Comparison of ENCODE assay signal across 19 mouse cellular contexts in the genomic region with DNA sequence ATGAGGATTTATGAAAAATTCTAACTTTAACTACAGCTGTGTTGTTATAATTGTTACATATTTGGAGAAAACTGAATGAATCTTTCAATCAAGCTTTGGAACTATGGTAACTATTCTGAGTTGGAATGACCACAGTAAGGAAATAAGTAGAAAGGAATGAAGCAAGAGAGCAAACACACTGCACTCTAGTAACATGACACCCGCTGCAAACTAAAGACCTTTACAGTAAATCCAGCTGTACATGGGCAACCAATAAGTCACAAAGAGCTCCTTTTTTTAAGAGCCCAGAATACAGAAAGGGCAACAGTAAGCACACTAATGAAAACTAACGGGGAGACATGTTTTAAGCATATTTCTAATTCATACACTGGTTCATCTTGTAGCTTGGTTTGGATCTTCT.
DNase-seq lines count a peak whose midpoint lies in the region; ATAC-seq and TF ChIP-seq lines count a peak whose summit lies in the region.
"Had no signal": no experiment of that assay in that cellular context is flagged by ENCODE, and none has a peak within 500 bp of the region (broad histone marks: within the 10 kb centered on the region; RNA-seq: fewer than 3 reads in every experiment).

No protein-coding gene starts in this region.

- H3K79me2 ChIP-seq in C2C12 (ENCODE audit: control insufficient read depth, insufficient read depth): peaks cover 43% of the 10 kb centered on the region

- WGBS in lung, embryonic 14.5 days: 48% methylated on average over 2 of the region's 2 CpGs

- H3K27ac ChIP-seq in lung, embryonic 14.5 days (ENCODE audit: low read depth): no peak overlapping the region
- H3K27ac ChIP-seq in embryonic fibroblast, embryonic 13.5 days (ENCODE audit: insufficient read depth, low read length): peak overlapping the region; percentile 98
- H3K27ac ChIP-seq: forebrain, embryonic 13.5 days; gastrocnemius, adult 2 months; hindbrain, embryonic 15.5 days had no signal

- no peak overlapping the region for H3K4me2 ChIP-seq in lung, embryonic 14.5 days
- H3K4me2 ChIP-seq: forebrain, embryonic 13.5 days; heart, embryonic 12.5 days; hindbrain, embryonic 15.5 days had no signal

- H3K36me3 ChIP-seq in lung, embryonic 14.5 days (ENCODE audit: insufficient read depth): no peaks in the 10 kb centered on the region
- H3K36me3 ChIP-seq in C2C12 (ENCODE audit: control insufficient read depth, insufficient read depth): no peaks in the 10 kb centered on the region
- H3K36me3 ChIP-seq: heart, embryonic 12.5 days; hindbrain, embryonic 15.5 days had no signal

- H3K27me3 ChIP-seq in lung, embryonic 14.5 days (ENCODE audit: insufficient read depth, low read length): no peaks in the 10 kb centered on the region
- H3K27me3 ChIP-seq in C2C12 (ENCODE audit: control insufficient read depth, insufficient read depth, insufficient read length): no peaks in the 10 kb centered on the region
- H3K27me3 ChIP-seq: forebrain, embryonic 13.5 days; heart, embryonic 12.5 days had no signal

- ATAC-seq in lung, embryonic 14.5 days (ENCODE audit: insufficient read depth): 0 out of 2 replicates have a peak, but pooled peaks have one; percentile 35
- ATAC-seq in erythroid progenitor cell, adult 5-6 weeks (replicated peaks; ENCODE audit: low FRiP score, poor library complexity, severe bottlenecking): no peak
- ATAC-seq: forebrain, embryonic 13.5 days; forebrain, postnatal 0 days; intestine, embryonic 16.5 days had no signal

- no peak overlapping the region for H3K4me3 ChIP-seq in lung, embryonic 14.5 days (ENCODE audit: low read depth, low read length)
- H3K4me3 ChIP-seq in C2C12 (ENCODE audit: insufficient read depth, poor library complexity, severe bottlenecking): no peak overlapping the region
- no peak overlapping the region for H3K4me3 ChIP-seq in embryonic fibroblast, embryonic 13.5 days (ENCODE audit: insufficient read depth, low read length)
- H3K4me3 ChIP-seq: forebrain, embryonic 13.5 days; gastrocnemius, adult 2 months; heart, embryonic 12.5 days; hindbrain, embryonic 15.5 days had no signal

- TF ChIP-seq CTCF in lung, embryonic 14.5 days (IDR thresholded peaks at IDR 0.05; ENCODE audit: low read depth): no peak
- TF ChIP-seq CTCF in C2C12 (IDR thresholded peaks at IDR 0.05; ENCODE audit: control insufficient read depth, insufficient read depth, insufficient read length): no peak
- no peak for TF ChIP-seq CTCF in embryonic fibroblast, embryonic 13.5 days (IDR thresholded peaks at IDR 0.05; ENCODE audit: borderline replicate concordance, insufficient read depth, low read length)

- H3K4me1 ChIP-seq in lung, embryonic 14.5 days (ENCODE audit: insufficient read depth): no peaks in the 10 kb centered on the region
- H3K4me1 ChIP-seq in embryonic fibroblast, embryonic 13.5 days (ENCODE audit: control insufficient read depth, insufficient read depth, low read length): peaks cover 7% of the 10 kb centered on the region
- H3K4me1 ChIP-seq: forebrain, embryonic 13.5 days; heart, embryonic 12.5 days; hindbrain, embryonic 15.5 days had no signal

- no peak for TF ChIP-seq POLR2A in embryonic fibroblast, embryonic 13.5 days (IDR thresholded peaks at IDR 0.05; ENCODE audit: low read depth, low read length)

- H3K9me3 ChIP-seq in lung, embryonic 14.5 days (ENCODE audit: low read depth, low read length): no peaks in the 10 kb centered on the region
- H3K9me3 ChIP-seq: forebrain, embryonic 13.5 days; heart, embryonic 12.5 days; hindbrain, embryonic 15.5 days had no signal

- peak; percentile 3 for DNase-seq in lung, embryonic 14.5 days
- DNase-seq in lung, postnatal 25 days (ENCODE audit: low spot score): no peak
- DNase-seq in thymus, postnatal 0 days (ENCODE audit: low spot score): no peak
- DNase-seq in adrenal gland, adult 18-20 months (ENCODE audit: low spot score in 2 of 2): no peak
- DNase-seq: adrenal gland, adult 2 months; adrenal gland, postnatal 25 days; cerebellum, adult 2 months; cerebellum, postnatal 10 days; forebrain, postnatal 0 days; gastrocnemius, adult 2 months; gastrocnemius, postnatal 25 days; heart, postnatal 36 days had no signal

- no peak overlapping the region for H3ac ChIP-seq in C2C12 (ENCODE audit: control insufficient read depth, insufficient read length, low read depth)

- no peak overlapping the region for H3K9ac ChIP-seq in lung, embryonic 14.5 days
- H3K9ac ChIP-seq: forebrain, embryonic 13.5 days; forebrain, postnatal 0 days; heart, embryonic 12.5 days; hindbrain, embryonic 15.5 days had no signal

- peaks cover 31% of the 10 kb centered on the region for H3K79me3 ChIP-seq in C2C12 (ENCODE audit: low read depth)

TF ChIP-seq in C2C12, 6 proteins besides CTCF, POLR2A, EP300 and RAD21:
- TF ChIP-seq MYOD1 (IDR thresholded peaks at IDR 0.05; ENCODE audit: control insufficient read depth, insufficient read length, low read depth) (no peak), CEBPB (IDR thresholded peaks at IDR 0.05; ENCODE audit: low read depth) (peak; percentile 6), USF1 (IDR thresholded peaks at IDR 0.05; ENCODE audit: low read depth) (no peak), FOSL1 (IDR thresholded peaks at IDR 0.05; ENCODE audit: insufficient read depth, low read length, poor library complexity, severe bottlenecking) (no peak)
TF ChIP-seq in C2C12: peak in this region for 1.
